Mouse (Mus musculus): ENCODE data around the gene Arl14.
"Not testable (repeated sequence)": the region's sequence is repeated elsewhere in the genome, so short reads cannot be mapped to it uniquely, and the experiment has no call there.

The Arl14 gene

DNA sequence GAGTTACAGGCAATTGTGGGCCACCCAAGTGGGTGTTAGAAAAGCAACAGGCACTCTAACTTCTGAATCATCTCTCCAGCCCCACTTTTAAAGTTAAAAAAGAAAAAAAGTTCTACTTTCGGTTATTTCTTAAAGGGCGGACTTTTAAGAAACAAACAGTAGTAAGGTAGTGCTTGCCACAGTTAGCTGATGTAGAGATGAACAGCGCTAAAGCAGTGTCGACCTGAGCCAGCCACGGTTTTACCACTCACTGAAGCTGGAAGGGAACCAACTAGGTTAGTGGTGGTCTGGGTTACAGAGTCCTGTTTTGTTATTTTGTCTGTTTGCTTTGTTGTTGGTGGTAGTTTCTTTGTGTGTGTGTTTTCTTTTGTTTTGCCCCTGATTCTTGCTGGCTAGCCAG is 8.8 kb upstream of the Arl14 start:
- no peak for DNase-seq (ENCODE audit: low spot score in 2 of 2)

GRCm38 (mm10) chr3:69214566-69214965 is 7.7 kb upstream of the Arl14 start:
- no peak for DNase-seq (ENCODE audit: low spot score in 2 of 2)

- DNase-seq (ENCODE audit: low spot score in 2 of 2) = no peak
These were observed 282 bp downstream of the Arl14 start for GRCm38 (mm10) chr3:69222502-69222900.

- DNase-seq (ENCODE audit: low spot score in 2 of 2) = no peak
These were observed 768 bp downstream of the Arl14 start for GRCm38 (mm10) chr3:69222987-69223386.

DNA sequence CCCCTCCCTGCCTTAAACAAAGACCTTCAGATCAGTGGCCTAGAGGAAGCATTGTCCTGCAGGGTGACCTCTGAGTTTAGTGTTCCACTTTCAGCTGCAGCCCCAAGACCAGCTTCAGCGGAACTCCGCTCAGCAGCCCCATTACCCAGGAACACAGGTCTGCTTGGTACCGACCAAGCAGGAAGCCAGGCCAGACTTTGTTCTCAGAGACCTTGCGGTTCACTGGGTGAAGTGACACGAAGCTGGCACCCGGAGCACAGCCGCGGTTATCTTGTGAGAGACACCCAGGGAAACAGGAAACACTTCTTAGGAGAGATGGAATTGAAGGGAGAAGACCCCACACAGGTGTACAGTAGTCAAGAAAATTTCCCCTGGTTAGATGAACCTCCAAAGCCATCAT is 1.4 kb downstream of the Arl14 start:
- DNase-seq (ENCODE audit: low spot score in 2 of 2) = no peak

DNA sequence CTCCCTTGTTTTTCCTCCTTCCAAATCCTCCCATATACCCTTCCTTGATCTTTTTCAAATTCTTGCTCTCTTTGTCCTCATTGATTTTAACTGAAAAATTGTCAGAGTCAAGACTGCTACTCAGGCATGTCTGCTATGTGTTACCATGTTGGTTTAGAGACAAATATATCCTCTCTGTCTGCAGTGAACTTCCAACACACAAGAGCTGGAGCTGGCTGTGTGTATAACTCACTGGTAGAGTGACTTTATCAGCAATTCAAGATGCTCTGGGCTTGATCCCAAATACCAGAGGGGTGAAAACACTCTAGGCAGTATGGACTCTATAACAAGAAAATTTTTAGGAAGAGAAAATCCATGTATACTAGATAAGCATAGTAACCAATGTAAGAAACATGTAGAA is 2.8 kb downstream of the Arl14 start:
- no peak for DNase-seq (ENCODE audit: low spot score in 2 of 2)

DNA sequence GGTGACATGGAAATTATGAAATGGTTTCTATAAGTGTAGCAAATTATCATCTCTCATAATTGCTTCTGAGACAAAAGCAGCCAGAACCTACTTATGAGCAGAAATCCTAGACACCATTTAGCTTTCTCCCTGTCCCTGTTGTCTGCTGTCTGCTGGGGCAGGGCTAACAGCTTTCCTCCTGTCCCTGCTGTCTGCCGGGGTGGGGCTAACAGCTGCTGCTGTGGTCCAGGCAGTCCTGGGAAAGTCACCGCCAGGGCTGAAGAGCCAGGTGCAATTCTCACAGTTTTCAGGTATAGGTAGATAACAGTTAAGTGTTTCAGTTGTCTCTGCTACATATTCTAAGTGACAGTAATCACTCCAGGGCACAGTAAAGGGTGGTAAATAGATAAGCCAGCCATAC is 4.3 kb downstream of the Arl14 start:
- no peak for DNase-seq (ENCODE audit: low spot score in 2 of 2)

DNA sequence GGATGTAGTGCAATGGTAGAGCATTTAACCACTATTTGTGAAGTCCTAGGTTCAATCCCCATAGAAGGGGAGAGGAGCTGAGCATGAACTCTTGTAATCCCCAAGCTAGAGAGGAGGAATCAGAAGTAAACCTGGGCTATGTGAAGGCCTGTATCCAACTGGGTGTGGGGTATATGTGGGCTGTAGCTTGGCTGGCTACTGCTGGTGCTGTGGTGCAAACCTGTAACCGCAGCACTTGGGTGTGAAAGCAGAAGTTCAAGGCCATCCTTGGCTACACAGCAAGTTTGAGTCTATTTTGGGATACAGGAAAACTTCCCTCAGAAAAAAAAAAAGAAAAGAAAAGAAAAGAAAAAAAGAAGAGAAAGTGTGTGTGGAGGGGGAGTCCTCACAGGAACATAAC is 5.8 kb downstream of the Arl14 start:
- DNase-seq (ENCODE audit: low spot score in 2 of 2) = no peak

DNA sequence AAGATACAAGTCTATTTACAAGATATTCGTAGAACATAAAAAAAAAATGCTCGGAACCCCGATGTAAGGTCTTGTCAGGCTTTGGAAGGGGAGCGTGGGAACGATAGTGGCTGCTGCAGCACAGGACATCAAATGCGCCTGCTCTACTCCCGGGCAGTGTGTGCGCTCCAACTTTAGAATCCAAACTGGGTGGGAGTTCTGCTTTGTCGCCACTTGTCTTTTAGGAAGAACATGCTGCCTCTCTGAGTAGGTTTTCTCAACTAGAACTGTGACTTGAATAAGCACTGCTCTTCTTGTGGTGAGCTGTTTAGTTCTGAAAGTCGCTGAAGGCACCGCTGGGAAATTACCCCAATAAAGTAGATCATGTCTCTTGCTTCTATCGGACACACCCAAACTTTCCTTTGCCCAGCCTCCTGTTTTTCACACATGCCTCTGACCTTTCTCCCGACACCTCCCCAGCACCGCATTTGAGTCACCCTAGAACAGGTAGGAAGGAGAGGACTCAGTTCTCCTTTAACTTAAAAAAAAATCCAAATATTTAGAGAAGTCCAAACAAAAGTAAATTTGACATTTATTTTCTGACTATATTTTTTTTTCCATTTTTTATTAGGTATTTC is 9.4 kb downstream of the Arl14 start:
- DNase-seq (ENCODE audit: low spot score in 2 of 2) = no peak

GRCm38 (mm10) chr3:69233552-69234189 is 11.5 kb downstream of the Arl14 start:
- not testable (repeated sequence) for DNase-seq (ENCODE audit: low spot score in 2 of 2)

GRCm38 (mm10) chr3:69234525-69234924 is 12.3 kb downstream of the Arl14 start:
- DNase-seq (ENCODE audit: low spot score in 2 of 2) = no peak

- no peak for DNase-seq (ENCODE audit: low spot score in 2 of 2)
These were observed 13.6 kb downstream of the Arl14 start for GRCm38 (mm10) chr3:69235806-69236205.

DNA sequence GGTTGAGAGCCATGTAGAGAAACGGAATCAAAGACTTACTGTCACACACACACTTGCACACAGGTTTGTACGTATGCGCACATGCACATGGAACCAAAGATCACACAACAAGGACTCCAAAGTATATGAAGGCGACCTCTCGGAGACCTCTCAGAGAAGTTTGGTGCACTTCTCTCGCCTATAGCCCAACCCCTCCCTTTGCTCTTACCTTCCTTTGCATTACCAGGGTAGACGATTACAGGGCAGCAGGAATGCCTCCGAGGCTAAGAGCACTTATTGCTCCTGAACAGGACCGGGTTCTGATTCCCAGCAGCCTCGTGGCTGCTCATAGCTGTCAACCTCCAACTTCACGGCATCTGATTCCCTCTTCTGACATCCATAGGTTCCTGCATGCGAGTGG is 14.3 kb downstream of the Arl14 start:
- DNase-seq (ENCODE audit: low spot score in 2 of 2) = no peak

DNA sequence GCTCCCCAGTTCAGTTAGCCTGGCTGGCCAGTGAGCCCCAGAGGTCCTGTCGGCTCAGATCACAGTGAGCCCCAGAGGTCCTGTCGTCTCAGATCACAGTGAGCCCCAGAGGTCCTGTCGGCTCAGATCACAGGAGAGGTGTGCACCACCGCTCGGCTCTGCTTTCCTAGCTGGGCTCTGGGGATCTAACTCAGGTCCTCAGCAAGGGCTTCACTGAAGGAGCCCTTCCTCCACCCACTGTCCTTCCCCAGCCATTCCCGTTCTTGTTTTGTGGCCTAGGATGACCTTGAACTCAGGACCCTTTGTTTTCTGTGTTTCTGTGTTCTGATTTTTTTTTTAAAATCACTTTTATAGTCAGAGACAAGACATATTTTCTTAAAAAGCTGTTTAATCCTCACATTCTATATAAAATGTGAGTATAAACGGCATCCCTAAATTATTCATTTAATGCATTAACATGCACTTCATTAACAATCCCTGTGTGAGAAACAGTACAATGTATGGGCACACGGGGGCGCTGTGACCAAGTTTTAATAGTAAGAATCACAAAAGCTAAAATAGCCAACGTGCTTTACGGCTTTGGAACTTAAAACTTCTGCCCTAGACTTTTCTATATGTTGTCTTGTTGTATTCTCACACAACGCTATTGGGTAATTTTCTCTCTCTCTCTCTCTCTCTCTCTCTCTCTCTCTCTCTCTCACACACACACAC is 16.1 kb downstream of the Arl14 start:
- peak; percentile 63 to 64 for DNase-seq (ENCODE audit: low spot score in 2 of 2)

DNA sequence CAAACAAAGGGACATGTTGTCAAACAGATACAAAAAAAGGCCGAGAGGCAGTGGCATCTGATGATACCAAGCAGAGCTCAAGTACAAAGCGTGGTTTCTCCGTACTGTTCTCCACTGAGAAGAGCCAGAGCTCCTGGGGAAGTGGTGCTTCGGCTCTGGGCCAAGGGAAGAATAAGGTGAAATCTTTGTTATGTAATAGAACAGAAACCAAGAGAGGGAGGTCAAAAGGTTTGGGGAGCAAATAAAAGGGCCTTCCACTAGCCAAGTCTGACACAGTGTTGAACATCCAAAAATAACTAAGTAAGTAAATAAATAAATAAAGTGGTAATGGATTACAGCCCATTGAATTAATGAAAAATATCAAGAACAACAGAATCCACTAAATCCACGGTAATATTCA is 17.0 kb downstream of the Arl14 start:
- DNase-seq (ENCODE audit: low spot score in 2 of 2) = no peak

GRCm38 (mm10) chr3:69241020-69241419 is 18.8 kb downstream of the Arl14 start:
- DNase-seq (ENCODE audit: low spot score in 2 of 2) = no peak

DNA sequence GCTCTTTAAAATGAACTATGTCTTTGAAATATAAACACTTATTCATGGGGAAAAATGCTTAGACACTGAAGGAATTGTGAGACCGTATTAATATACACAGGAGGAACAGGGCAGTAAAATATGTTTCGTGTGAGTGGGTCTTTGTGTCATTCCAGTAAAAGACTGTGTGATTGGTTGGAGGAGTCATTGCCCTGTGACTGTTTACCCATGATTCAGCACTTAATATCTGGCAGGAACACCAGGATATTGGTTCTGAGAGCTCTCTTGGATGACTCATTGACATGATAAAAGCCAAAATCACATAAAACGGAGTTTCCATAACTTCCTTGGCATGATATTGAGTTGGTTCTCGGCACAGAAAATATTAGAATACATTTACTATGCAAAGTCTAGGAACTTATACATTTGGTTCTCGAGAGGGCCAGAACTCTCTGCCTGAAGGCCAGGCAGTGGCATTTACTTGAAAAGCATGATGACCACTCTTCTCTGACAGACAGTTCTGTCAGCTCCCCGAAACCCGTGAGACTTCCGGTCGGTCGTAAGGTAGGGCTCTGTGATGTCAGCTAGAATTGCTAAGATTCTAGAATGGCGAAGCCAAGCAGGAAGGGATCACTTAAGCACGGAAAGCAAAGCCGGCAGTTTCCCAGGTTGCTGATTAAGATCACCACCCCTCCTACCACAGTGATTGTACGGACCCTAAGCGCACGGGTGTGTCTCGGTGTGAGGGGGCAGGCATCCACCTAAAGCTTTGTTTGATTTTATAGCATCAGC is 31.1 kb downstream of the Arl14 start:
- DNase-seq (ENCODE audit: low spot score in 2 of 2) = no peak

DNA sequence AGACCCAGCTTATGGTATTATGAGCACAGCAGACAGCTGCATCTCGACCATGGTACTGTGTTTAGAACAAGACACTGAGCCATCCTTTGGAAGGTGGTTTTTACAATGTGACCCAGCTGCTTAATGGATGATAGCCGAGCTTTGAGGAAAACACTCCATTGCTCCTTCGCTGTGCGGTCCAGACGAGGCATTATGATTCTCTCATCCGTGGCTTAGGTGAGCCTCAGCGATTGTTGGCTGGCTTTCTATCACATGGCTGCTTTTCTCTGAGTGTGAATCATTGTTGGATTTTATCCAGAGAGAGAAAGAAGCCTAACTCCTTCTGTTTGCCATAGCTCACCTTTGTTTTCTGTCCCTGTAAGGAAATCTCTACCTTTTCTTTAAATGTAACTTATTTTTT is 32.5 kb downstream of the Arl14 start:
- DNase-seq (ENCODE audit: low spot score in 2 of 2) = no peak

DNA sequence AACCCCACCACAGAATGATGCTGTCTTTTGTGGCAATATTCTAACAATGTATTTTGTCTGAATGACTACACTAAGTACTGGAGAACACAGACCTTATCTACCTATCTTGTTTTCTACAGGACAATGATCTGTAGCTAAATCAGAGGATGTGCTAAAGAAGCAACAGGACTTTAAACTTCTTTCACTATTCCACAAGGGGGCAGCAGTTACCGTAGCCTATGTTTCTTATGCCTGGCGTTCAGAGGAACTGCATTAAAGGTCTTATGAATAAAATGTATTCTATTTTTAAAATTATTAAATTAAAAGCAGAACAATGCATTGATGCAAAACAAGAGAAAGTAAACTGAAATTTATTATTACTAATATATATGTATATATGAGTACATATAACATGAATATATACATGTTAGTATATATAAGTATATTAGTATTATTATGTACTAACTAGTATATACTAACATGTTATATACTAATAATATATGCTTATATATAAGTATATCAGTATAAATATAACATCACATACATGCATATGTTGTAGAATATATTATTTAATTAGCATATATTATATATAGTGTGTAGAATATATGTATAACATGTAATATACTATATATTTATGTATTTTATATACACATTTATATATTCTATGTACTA is 35.0 kb downstream of the Arl14 start:
- DNase-seq (ENCODE audit: low spot score in 2 of 2) = peak in 1 of 2 experiments; percentile 19

- no peak for DNase-seq (ENCODE audit: low spot score in 2 of 2)
These were observed 40.9 kb downstream of the Arl14 start for GRCm38 (mm10) chr3:69263010-69263643.

GRCm38 (mm10) chr3:69264299-69264698 is 42.1 kb downstream of the Arl14 start:
- DNase-seq (ENCODE audit: low spot score in 2 of 2) = not testable (repeated sequence)
